Mouse (Mus musculus): Measurements from ENCODE around the gene Tpgs1.
"Not testable (repeated sequence)": the region's sequence is repeated elsewhere in the genome, so short reads cannot be mapped to it uniquely, and the experiment has no call there.

Tpgs1 gene

GRCm38 (mm10) chr10:79691986-79692548 is 22.9 kb downstream of the Tpgs1 start:
- DNase-seq (ENCODE audit: low read depth, low spot score), result no peak

- DNase-seq (ENCODE audit: low read depth, low spot score), result peak; percentile 53
These were observed 24.6 kb downstream of the Tpgs1 start for GRCm38 (mm10) chr10:79693580-79694378.

- DNase-seq (ENCODE audit: low read depth, low spot score), result no peak
These were observed 25.1 kb downstream of the Tpgs1 start for GRCm38 (mm10) chr10:79694379-79694655.

- DNase-seq (ENCODE audit: low read depth, low spot score), result peak; percentile 59
These were observed 26.3 kb downstream of the Tpgs1 start for GRCm38 (mm10) chr10:79695231-79696128.

GRCm38 (mm10) chr10:79696129-79696651 is 27.0 kb downstream of the Tpgs1 start:
- no peak for DNase-seq (ENCODE audit: low read depth, low spot score)

- DNase-seq (ENCODE audit: low read depth, low spot score), result no peak
These were observed 28.7 kb downstream of the Tpgs1 start for GRCm38 (mm10) chr10:79697916-79698315.

GRCm38 (mm10) chr10:79698459-79698858 is 29.3 kb downstream of the Tpgs1 start:
- DNase-seq (ENCODE audit: low read depth, low spot score), result no peak

- DNase-seq (ENCODE audit: low read depth, low spot score), result no peak
These were observed 31.5 kb downstream of the Tpgs1 start for GRCm38 (mm10) chr10:79700676-79701075.

- no peak for DNase-seq (ENCODE audit: low read depth, low spot score)
These were observed 32.4 kb downstream of the Tpgs1 start for GRCm38 (mm10) chr10:79701443-79702129.

- DNase-seq (ENCODE audit: low read depth, low spot score), result not testable (repeated sequence)
These were observed 33.8 kb downstream of the Tpgs1 start for GRCm38 (mm10) chr10:79702970-79703369.

- DNase-seq (ENCODE audit: low read depth, low spot score), result no peak
These were observed 34.4 kb downstream of the Tpgs1 start for GRCm38 (mm10) chr10:79703541-79703940.

- DNase-seq (ENCODE audit: low read depth, low spot score), result peak; percentile 99
These were observed 35.1 kb downstream of the Tpgs1 start, which contains the start of gene Bsg for GRCm38 (mm10) chr10:79704065-79704969. Bsg (plus strand) TSS chr10:79704491.

GRCm38 (mm10) chr10:79704970-79705360 is 35.8 kb downstream of the Tpgs1 start:
- DNase-seq (ENCODE audit: low read depth, low spot score), result no peak

- no peak for DNase-seq (ENCODE audit: low read depth, low spot score)
These were observed 36.8 kb downstream of the Tpgs1 start for GRCm38 (mm10) chr10:79705951-79706350.

- DNase-seq (ENCODE audit: low read depth, low spot score), result no peak
These were observed 37.4 kb downstream of the Tpgs1 start for GRCm38 (mm10) chr10:79706406-79707094.

- no peak for DNase-seq (ENCODE audit: low read depth, low spot score)
These were observed 38.0 kb downstream of the Tpgs1 start for GRCm38 (mm10) chr10:79707162-79707561.

- no peak for DNase-seq (ENCODE audit: low read depth, low spot score)
These were observed 38.6 kb downstream of the Tpgs1 start for GRCm38 (mm10) chr10:79707759-79708158.

- DNase-seq (ENCODE audit: low read depth, low spot score), result no peak
These were observed 39.5 kb downstream of the Tpgs1 start for GRCm38 (mm10) chr10:79708668-79709067.

GRCm38 (mm10) chr10:79709307-79709706 is 40.1 kb downstream of the Tpgs1 start:
- no peak for DNase-seq (ENCODE audit: low read depth, low spot score)

GRCm38 (mm10) chr10:79712029-79712428 is 42.9 kb downstream of the Tpgs1 start:
- no peak for DNase-seq (ENCODE audit: low read depth, low spot score)
